9 mouse cellular contexts compared by ENCODE assay signal in genomic region chr13:49306771-49307310, GRCm38 (mm10). TPM values are rescaled to one million over a fixed set of nuclear protein-coding genes. Genes with fewer than 3 reads are reported as not detected.
DNase-seq lines count a peak whose midpoint lies in the region; ATAC-seq and TF ChIP-seq lines count a peak whose summit lies in the region.
"Had no signal": no experiment of that assay in that cellular context is flagged by ENCODE, and none has a peak within 500 bp of the region (broad histone marks: within the 10 kb centered on the region; RNA-seq: fewer than 3 reads in every experiment).

No protein-coding gene starts in this region.

- peak overlapping the region; percentile 31 for H3K4me3 ChIP-seq in heart, embryonic 10.5 days
- H3K4me3 ChIP-seq in thymus, adult 2 months (ENCODE audit: control insufficient read depth, insufficient read depth, low read length), result peak overlapping the region; percentile 35
- peak overlapping the region; percentile 42 for H3K4me3 ChIP-seq in liver, embryonic 15.5 days (replicated peaks)
- H3K4me3 ChIP-seq: neural tube, embryonic 15.5 days had no signal

- no peak for ATAC-seq in liver, embryonic 15.5 days (ENCODE audit: insufficient read depth)

- 37% methylated on average over 7 of the region's 7 CpGs for WGBS in heart, embryonic 10.5 days
- 9% methylated on average over 7 of the region's 7 CpGs for WGBS in thymus, adult 2 months
- WGBS in liver, embryonic 15.5 days (ENCODE audit: insufficient replicate concordance), result 14% methylated on average over 7 of the region's 7 CpGs

- peak overlapping the region; percentile 60 for H3K4me2 ChIP-seq in liver, embryonic 15.5 days
- H3K4me2 ChIP-seq: neural tube, embryonic 15.5 days had no signal

- H3K9ac ChIP-seq in liver, embryonic 15.5 days, result 0 out of 2 replicates have a peak overlapping the region, but pooled peaks have one; percentile 21
- H3K9ac ChIP-seq: neural tube, embryonic 15.5 days had no signal

- H3K36me3 ChIP-seq in heart, embryonic 10.5 days, result no peaks in the 10 kb centered on the region
- no peaks in the 10 kb centered on the region for H3K36me3 ChIP-seq in thymus, adult 2 months (ENCODE audit: control insufficient read depth, insufficient read depth, low read length)
- H3K36me3 ChIP-seq in liver, embryonic 15.5 days (replicated peaks), result no peaks in the 10 kb centered on the region
- H3K36me3 ChIP-seq: neural tube, embryonic 15.5 days had no signal

- H3K4me1 ChIP-seq in heart, embryonic 10.5 days, result peaks cover 27% of the 10 kb centered on the region
- peaks cover 26% of the 10 kb centered on the region for H3K4me1 ChIP-seq in thymus, adult 2 months (replicated peaks; ENCODE audit: control insufficient read depth, insufficient read depth, low read length)
- H3K4me1 ChIP-seq in liver, embryonic 15.5 days (replicated peaks), result peaks cover 42% of the 10 kb centered on the region
- H3K4me1 ChIP-seq: neural tube, embryonic 15.5 days had no signal

- H3K9me3 ChIP-seq in heart, embryonic 10.5 days, result no peaks in the 10 kb centered on the region
- H3K9me3 ChIP-seq in liver, embryonic 15.5 days (replicated peaks), result no peaks in the 10 kb centered on the region
- H3K9me3 ChIP-seq: neural tube, embryonic 15.5 days had no signal

- H3K27ac ChIP-seq in heart, embryonic 10.5 days, result peak overlapping the region; percentile 84
- peak overlapping the region; percentile 95 for H3K27ac ChIP-seq in thymus, adult 2 months (ENCODE audit: control insufficient read depth, insufficient read depth, low read length)
- peak overlapping the region; percentile 78 for H3K27ac ChIP-seq in liver, embryonic 15.5 days (replicated peaks)
- H3K27ac ChIP-seq: neural tube, embryonic 15.5 days had no signal

- H3K27me3 ChIP-seq in heart, embryonic 10.5 days (ENCODE audit: insufficient read depth, poor library complexity, severe bottlenecking), result no peaks in the 10 kb centered on the region
- H3K27me3 ChIP-seq in thymus, adult 2 months (ENCODE audit: control insufficient read depth, insufficient read depth, low read length), result no peaks in the 10 kb centered on the region
- no peaks in the 10 kb centered on the region for H3K27me3 ChIP-seq in liver, embryonic 15.5 days
- H3K27me3 ChIP-seq: neural tube, embryonic 15.5 days had no signal

- intact Hi-C loops in heart, postnatal 25 days (cut with DNase I), result no loop called here
- intact Hi-C loops in left cerebral cortex, postnatal 25 days (cut with DNase I), result no loop called here

- no peak for TF ChIP-seq POLR2A in thymus, adult 2 months (IDR thresholded peaks at IDR 0.05; ENCODE audit: control insufficient read depth, extremely low read depth, insufficient read depth, low read length, poor library complexity)

- no peak for TF ChIP-seq CTCF in thymus, adult 2 months (IDR thresholded peaks at IDR 0.05; ENCODE audit: borderline replicate concordance, control insufficient read depth, extremely low read depth, insufficient read depth, low read length, poor library complexity)

- DNase-seq in heart, embryonic 10.5 days (ENCODE audit: low spot score), result no peak
- no peak for DNase-seq in heart, postnatal 25 days (ENCODE audit: low spot score)
- no peak for DNase-seq in thymus, adult 2 months
- DNase-seq in thymus, postnatal 25 days, result no peak
- no peak for DNase-seq in T-cell, adult 2 months (ENCODE audit: low spot score)
- DNase-seq in left cerebral cortex, postnatal 25 days (ENCODE audit: low spot score in 2 of 2), result no peak
- DNase-seq in urinary bladder, postnatal 4 days (ENCODE audit: low spot score in 2 of 2), result no peak

RNA-seq across cellular contexts. Expression of gene Fgd3, which starts 13.3 kb away (rescaled TPM):
- polyA plus RNA-seq in heart, embryonic 10.5 days (2016; fragmentation: Nextera tagmentation; extraction: Ambion mirVana), result 0.26 and 0.45 TPM in 2 replicates
- total RNA-seq in heart, postnatal 25 days (2021), result 1 to 10 TPM in 1 of 2 experiments, under 1 TPM in 1; 0.91 to 1.2 TPM
- 17.8 and 19.2 TPM in 2 replicates for polyA plus RNA-seq in thymus, adult 2 months (2012; rRNA removed)
- 0.52 TPM in 2 replicates for polyA plus RNA-seq in liver, embryonic 15.5 days (2015; fragmentation: Nextera tagmentation; extraction: Ambion mirVana)
- 1 to 10 TPM; 6.3 to 6.8 TPM for total RNA-seq in left cerebral cortex, postnatal 25 days (2021)

RNA-seq across cellular contexts. Expression of gene Bicd2, which starts 34.5 kb away (rescaled TPM):
- polyA plus RNA-seq in heart, embryonic 10.5 days (2016; fragmentation: Nextera tagmentation; extraction: Ambion mirVana), result 37.5 and 46.7 TPM in 2 replicates
- total RNA-seq in heart, postnatal 25 days (2021), result 10 to 100 TPM; 74.7 to 76.9 TPM
- 47.8 and 51.1 TPM in 2 replicates for polyA plus RNA-seq in thymus, adult 2 months (2012; rRNA removed)
- polyA plus RNA-seq in liver, embryonic 15.5 days (2015; fragmentation: Nextera tagmentation; extraction: Ambion mirVana), result 7.5 and 8.0 TPM in 2 replicates
- total RNA-seq in left cerebral cortex, postnatal 25 days (2021), result 10 to 100 TPM; 48.5 to 51.0 TPM

RNA-seq across cellular contexts. Expression of gene Susd3, which starts 58.3 kb away (rescaled TPM):
- 0.41 and 1.1 TPM in 2 replicates for polyA plus RNA-seq in heart, embryonic 10.5 days (2016; fragmentation: Nextera tagmentation; extraction: Ambion mirVana)
- total RNA-seq in heart, postnatal 25 days (2021), result under 1 TPM; 0.70 to 0.87 TPM
- polyA plus RNA-seq in thymus, adult 2 months (2012; rRNA removed), result 13.1 and 16.2 TPM in 2 replicates
- polyA plus RNA-seq in liver, embryonic 15.5 days (2015; fragmentation: Nextera tagmentation; extraction: Ambion mirVana), result 1.6 TPM in 2 replicates
- total RNA-seq in left cerebral cortex, postnatal 25 days (2021), result 1 to 10 TPM; 2.0 to 2.4 TPM

Comparison
In these comparisons a context has a peak if more than half of its experiments do, and no peak if none do; other contexts are left out.
1. RNA of gene Fgd3, which starts 13.3 kb away (polyA plus RNA-seq): 17.8 to 19.2 TPM in thymus, adult 2 months; 0.52 TPM in liver, embryonic 15.5 days and 0.26 to 0.45 TPM in heart, embryonic 10.5 days; every median in the first group is over 10 times any median in the second.
2. Peak in every context shown above with its lines, with median percentiles within 50 percentile points of each other: H3K27ac ChIP-seq and H3K4me3 ChIP-seq.